Mouse (Mus musculus) liver, adult 2 months (tissue): ENCODE measurements around the gene Abcb11.

ENCODE experiments used
- CTCF ChIP-seq: fragments of 200-500 bp; IDR thresholded peaks from 2 replicates; pipeline ENCODE4 v1.5.1; 2011; ENCODE audit warnings: low read depth, low read length, control low read depth
- POLR2A ChIP-seq: fragments of 200-500 bp; IDR thresholded peaks from 2 replicates; pipeline ENCODE4 v1.6.1; 2011; ENCODE audit warnings: low read length, control low read depth; ENCODE audit not compliant: insufficient read depth; ENCODE audit errors: extremely low read depth

DNA sequence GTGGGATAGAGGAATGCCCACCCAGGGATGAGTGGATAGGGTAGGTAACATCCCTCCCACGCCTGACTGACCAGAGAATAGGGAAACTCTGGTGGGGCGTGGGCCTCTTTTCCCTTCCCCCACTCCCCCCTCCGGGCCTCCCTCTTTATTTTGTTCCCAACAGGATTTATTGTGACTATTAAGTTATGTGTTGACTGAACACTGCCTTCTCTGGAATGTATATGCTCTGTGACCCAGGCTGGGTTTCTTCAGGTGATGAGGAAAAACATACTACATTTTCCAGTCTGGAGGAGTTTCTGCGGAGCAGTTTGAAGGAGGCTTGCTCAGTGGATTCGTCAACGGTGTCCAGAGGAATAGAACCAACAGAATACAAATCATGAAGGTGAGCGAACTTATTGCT, 131.6 kb downstream of the Abcb11 start, which contains the start of gene G6pc2:
- TF ChIP-seq CTCF (no peak), POLR2A (no peak)
